ENCODE assay signal across 13 mouse cellular contexts in the genomic region with DNA sequence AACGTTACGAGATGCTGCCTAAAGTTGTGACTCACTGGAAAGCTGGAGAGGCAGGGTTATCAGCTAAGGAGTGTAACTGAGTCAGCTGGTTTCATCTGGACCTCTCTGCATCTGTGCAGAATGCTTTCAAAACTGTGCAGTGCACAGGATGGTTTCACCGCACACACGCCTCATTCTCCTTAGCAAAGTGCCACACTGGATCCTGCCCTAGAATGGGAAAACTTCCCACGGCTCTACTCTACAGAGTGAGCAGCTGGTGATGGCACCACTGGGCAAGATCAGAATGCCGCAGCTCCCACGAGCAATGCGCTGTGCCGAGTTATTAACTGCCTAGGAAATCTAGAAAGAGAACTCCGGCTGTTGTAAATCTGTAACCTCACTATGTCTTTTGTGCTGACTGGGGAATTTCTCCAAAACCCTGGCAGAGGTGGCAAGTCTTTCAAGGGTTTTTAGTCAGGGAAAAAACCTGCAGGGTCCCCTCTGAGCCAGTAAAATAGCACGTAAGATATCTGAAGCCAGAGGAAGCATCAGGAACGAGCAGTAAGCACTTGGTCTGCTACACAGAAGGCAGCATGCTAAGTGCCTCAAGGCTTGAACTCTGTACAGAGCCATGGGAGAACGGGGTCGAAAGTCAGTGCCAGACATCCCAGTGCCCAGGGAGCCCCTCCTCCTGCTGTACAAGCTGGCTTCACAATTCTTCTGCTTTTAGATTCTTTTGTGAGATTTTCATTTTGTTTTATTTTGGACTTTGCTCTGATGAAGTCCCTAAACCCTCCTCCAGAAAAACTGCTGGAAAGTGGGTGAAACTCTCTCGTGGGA.
DNase-seq lines count a peak whose midpoint lies in the region; ATAC-seq and TF ChIP-seq lines count a peak whose summit lies in the region.
"Had no signal": no experiment of that assay in that cellular context is flagged by ENCODE, and none has a peak within 500 bp of the region (broad histone marks: within the 10 kb centered on the region; RNA-seq: fewer than 3 reads in every experiment).

No protein-coding gene starts in this region.

- H3K9me3 ChIP-seq in kidney, embryonic 14.5 days (ENCODE audit: control insufficient read depth, low read length) = peaks cover 4% of the 10 kb centered on the region; the same call in 1 of the 2 replicates
- H3K9me3 ChIP-seq: forebrain, embryonic 13.5 days; limb, embryonic 10.5 days had no signal

- no peak overlapping the region for H3K27ac ChIP-seq in left cerebral cortex, adult 2 months
- H3K27ac ChIP-seq in kidney, embryonic 14.5 days (ENCODE audit: low read depth, low read length) = peak overlapping the region; percentile 47; the same call in 1 of the 2 replicates
- H3K27ac ChIP-seq: forebrain, embryonic 13.5 days; limb, embryonic 10.5 days; liver, embryonic 14.5 days had no signal

- intact Hi-C loops in left cerebral cortex, adult 2 months (cut with DNase I) = no loop called here

- no peaks in the 10 kb centered on the region for H3K4me1 ChIP-seq in kidney, embryonic 14.5 days (ENCODE audit: control insufficient read depth, insufficient read depth, low read length)
- H3K4me1 ChIP-seq: forebrain, embryonic 13.5 days had no signal

- 0 out of 2 replicates have a peak overlapping the region, but pooled peaks have one; percentile 8 for H3K4me2 ChIP-seq in kidney, embryonic 14.5 days (replicated peaks; ENCODE audit: low read depth, low read length)
- H3K4me2 ChIP-seq: forebrain, embryonic 13.5 days had no signal

- H3K9ac ChIP-seq in kidney, embryonic 14.5 days (ENCODE audit: low read depth, low read length) = no peak overlapping the region
- H3K9ac ChIP-seq: forebrain, embryonic 13.5 days; liver, embryonic 14.5 days had no signal

- H3K36me3 ChIP-seq in kidney, embryonic 14.5 days (ENCODE audit: control insufficient read depth, insufficient read depth, low read length) = no peaks in the 10 kb centered on the region
- H3K36me3 ChIP-seq: limb, embryonic 10.5 days had no signal

- DNase-seq in left cerebral cortex, adult 18-20 months (ENCODE audit: low spot score in 2 of 2) = peak; percentile 7 to 25
- no peak for DNase-seq in left cerebral cortex, adult 2 months (ENCODE audit: extremely low spot score in 1 of 2, low spot score in 2 of 2)
- DNase-seq in adipocyte (ENCODE audit: low spot score) = peak; percentile 77
- peak; percentile 9 to 20 for DNase-seq in layer of hippocampus, postnatal 36 days
- no peak for DNase-seq in embryo, embryonic 10.5 days (ENCODE audit: low spot score)
- DNase-seq in lung, postnatal 36 days = no peak
- DNase-seq: adrenal gland, postnatal 14 days; gastrocnemius, postnatal 25 days had no signal

- 63% methylated on average over 15 of the region's 15 CpGs for WGBS in kidney, embryonic 14.5 days

- H3K4me3 ChIP-seq in left cerebral cortex, adult 2 months = no peak overlapping the region
- no peak overlapping the region for H3K4me3 ChIP-seq in kidney, embryonic 14.5 days (ENCODE audit: low read length)
- H3K4me3 ChIP-seq: forebrain, embryonic 13.5 days; limb, embryonic 10.5 days had no signal

- H3K27me3 ChIP-seq in kidney, embryonic 14.5 days (ENCODE audit: control insufficient read depth, insufficient read depth, low read length) = no peaks in the 10 kb centered on the region
- H3K27me3 ChIP-seq: forebrain, embryonic 13.5 days had no signal

- no peak for ATAC-seq in kidney, embryonic 14.5 days (ENCODE audit: low FRiP score, low TSS enrichment)
- ATAC-seq: forebrain, embryonic 13.5 days; midbrain, embryonic 16.5 days had no signal

- TF ChIP-seq CTCF in left cerebral cortex, adult 2 months (IDR thresholded peaks at IDR 0.05) = no peak

Comparison
In these comparisons a context has a peak if more than half of its experiments do, and no peak if none do; other contexts are left out.
1. DNase-seq: peak in left cerebral cortex, adult 18-20 months (2 of 2), adipocyte (single experiment) and layer of hippocampus, postnatal 36 days (2 of 2); none in left cerebral cortex, adult 2 months (0 of 2), embryo, embryonic 10.5 days (single experiment) and lung, postnatal 36 days (single experiment).